Mouse (Mus musculus): ENCODE results near the gene Gm17359. TPM values are rescaled to one million over a fixed set of nuclear protein-coding genes. Genes with fewer than 3 reads are reported as not detected.
A peak's percentile ranks its signal among the peaks of the same experiment; 100 is the strongest.

The Gm17359 gene
- total and polyA plus RNA-seq, 2 experiments from 2014 or later: not detected

- H3K4me1 ChIP-seq (ENCODE audit: insufficient read depth, low read length): peaks cover 4% of the 10 kb centered on the region; the same call in 1 of the 2 replicates
- no peak for TF ChIP-seq CTCF (IDR thresholded peaks at IDR 0.05)
- no peak overlapping the region for H3K27ac ChIP-seq (ENCODE audit: low read depth, low read length)
- no peak overlapping the region for H3K4me2 ChIP-seq (ENCODE audit: low read depth, low read length, poor library complexity, severe bottlenecking)
- no peak overlapping the region for H3K4me3 ChIP-seq (ENCODE audit: low read depth, low read length)
- no peak overlapping the region for H3K9ac ChIP-seq (replicated peaks; ENCODE audit: low read length, poor library complexity, severe bottlenecking)
- no peaks in the 10 kb centered on the region for H3K36me3 ChIP-seq (ENCODE audit: insufficient read depth, low read length)
- no peak for DNase-seq (ENCODE audit: low spot score)
- no peak for ATAC-seq (ENCODE audit: low FRiP score)
- no peaks in the 10 kb centered on the region for H3K27me3 ChIP-seq (ENCODE audit: insufficient read depth, low read length)
- H3K9me3 ChIP-seq (ENCODE audit: low read length): no peaks in the 10 kb centered on the region
Measured at GRCm38 (mm10) chr3:79311895-79312294, 24.6 kb upstream of the Gm17359 start.

- Histone ChIP-seq H3K9me3 (ENCODE audit: low read length) (no peaks in the 10 kb centered on the region), H3K4me2 (ENCODE audit: low read depth, low read length, poor library complexity, severe bottlenecking) (peak overlapping the region; percentile 15; the same call in 1 of the 2 replicates), H3K9ac (replicated peaks; ENCODE audit: low read length, poor library complexity, severe bottlenecking) (no peak overlapping the region), H3K36me3 (ENCODE audit: insufficient read depth, low read length) (no peaks in the 10 kb centered on the region), H3K4me3 (ENCODE audit: low read depth, low read length) (no peak overlapping the region), H3K4me1 (ENCODE audit: insufficient read depth, low read length) (peaks cover 4% of the 10 kb centered on the region; the same call in 1 of the 2 replicates), H3K27me3 (ENCODE audit: insufficient read depth, low read length) (no peaks in the 10 kb centered on the region), H3K27ac (ENCODE audit: low read depth, low read length) (peak overlapping the region; percentile 55; the same call in 1 of the 2 replicates)
- DNase-seq (ENCODE audit: low spot score) (peak; percentile 88), ATAC-seq (ENCODE audit: low FRiP score) (peak; percentile 84)
- WGBS: 29% methylated on average over 10 of the region's 10 CpGs
- no peak for TF ChIP-seq CTCF (IDR thresholded peaks at IDR 0.05)
Measured at GRCm38 (mm10) chr3:79314006-79314698, 22.3 kb upstream of the Gm17359 start.

- ATAC-seq (ENCODE audit: low FRiP score) (peak; percentile 49; the same call in 1 of the 2 replicates), DNase-seq (ENCODE audit: low spot score) (peak; percentile 10)
- Histone ChIP-seq H3K9me3 (ENCODE audit: low read length) (no peaks in the 10 kb centered on the region), H3K4me3 (ENCODE audit: low read depth, low read length) (no peak overlapping the region), H3K27me3 (ENCODE audit: insufficient read depth, low read length) (no peaks in the 10 kb centered on the region), H3K4me2 (ENCODE audit: low read depth, low read length, poor library complexity, severe bottlenecking) (no peak overlapping the region), H3K36me3 (ENCODE audit: insufficient read depth, low read length) (no peaks in the 10 kb centered on the region), H3K9ac (replicated peaks; ENCODE audit: low read length, poor library complexity, severe bottlenecking) (no peak overlapping the region), H3K27ac (ENCODE audit: low read depth, low read length) (no peak overlapping the region), H3K4me1 (ENCODE audit: insufficient read depth, low read length) (0 out of 2 replicates have a peak, but pooled peaks cover 3% of the 10 kb centered on the region)
- WGBS: 32% methylated on average over 10 of the region's 10 CpGs
- TF ChIP-seq CTCF (IDR thresholded peaks at IDR 0.05): no peak
Measured at GRCm38 (mm10) chr3:79324697-79325526, 11.5 kb upstream of the Gm17359 start.

GRCm38 (mm10) chr3:79329691-79330315, 6.7 kb upstream of the Gm17359 start:
- H3K9me3 ChIP-seq (ENCODE audit: low read length): no peaks in the 10 kb centered on the region
- no peak overlapping the region for H3K9ac ChIP-seq (replicated peaks; ENCODE audit: low read length, poor library complexity, severe bottlenecking)
- H3K4me2 ChIP-seq (ENCODE audit: low read depth, low read length, poor library complexity, severe bottlenecking): no peak overlapping the region
- 29% methylated on average over 8 of the region's 8 CpGs for WGBS
- TF ChIP-seq CTCF (IDR thresholded peaks at IDR 0.05): no peak
- H3K4me3 ChIP-seq (ENCODE audit: low read depth, low read length): no peak overlapping the region
- no peak overlapping the region for H3K27ac ChIP-seq (ENCODE audit: low read depth, low read length)
- no peaks in the 10 kb centered on the region for H3K36me3 ChIP-seq (ENCODE audit: insufficient read depth, low read length)
- no peak for ATAC-seq (ENCODE audit: low FRiP score)
- 0 out of 2 replicates have a peak, but pooled peaks cover 3% of the 10 kb centered on the region for H3K4me1 ChIP-seq (ENCODE audit: insufficient read depth, low read length)
- no peak for DNase-seq (ENCODE audit: low spot score)
- H3K27me3 ChIP-seq (ENCODE audit: insufficient read depth, low read length): no peaks in the 10 kb centered on the region

GRCm38 (mm10) chr3:79333051-79333450, 3.4 kb upstream of the Gm17359 start:
- H3K4me3 ChIP-seq (ENCODE audit: low read depth, low read length): no peak overlapping the region
- no peak overlapping the region for H3K4me2 ChIP-seq (ENCODE audit: low read depth, low read length, poor library complexity, severe bottlenecking)
- no peaks in the 10 kb centered on the region for H3K9me3 ChIP-seq (ENCODE audit: low read length)
- 76% methylated on average over 7 of the region's 7 CpGs for WGBS
- no peak overlapping the region for H3K9ac ChIP-seq (replicated peaks; ENCODE audit: low read length, poor library complexity, severe bottlenecking)
- no peaks in the 10 kb centered on the region for H3K4me1 ChIP-seq (ENCODE audit: insufficient read depth, low read length)
- DNase-seq (ENCODE audit: low spot score): no peak
- ATAC-seq (ENCODE audit: low FRiP score): no peak
- TF ChIP-seq CTCF (IDR thresholded peaks at IDR 0.05): no peak
- H3K27ac ChIP-seq (ENCODE audit: low read depth, low read length): no peak overlapping the region
- no peaks in the 10 kb centered on the region for H3K36me3 ChIP-seq (ENCODE audit: insufficient read depth, low read length)
- no peaks in the 10 kb centered on the region for H3K27me3 ChIP-seq (ENCODE audit: insufficient read depth, low read length)
